Mouse (Mus musculus) embryonic fibroblast, embryonic 13.5 days (primary cell): ENCODE measurements around the gene Tmem86a.

ENCODE experiments used
- CTCF ChIP-seq: IDR thresholded peaks from 2 replicates; pipeline ENCODE4 v1.5.1; 2011; ENCODE audit warnings: mild to moderate bottlenecking, control low read depth, low read length, moderate library complexity, borderline replicate concordance; ENCODE audit not compliant: insufficient read depth
- POLR2A ChIP-seq: IDR thresholded peaks from 2 replicates; pipeline ENCODE4 v1.6.1; 2011; ENCODE audit warnings: low read depth, mild to moderate bottlenecking, control low read depth, low read length, moderate library complexity

GRCm38 (mm10) chr7:47099306-47099705 is 48.9 kb downstream of the Tmem86a start:
- TF ChIP-seq CTCF, result no peak
- TF ChIP-seq POLR2A, result no peak
